Mouse (Mus musculus) cerebellum, adult 11-12 months (tissue): Measurements from ENCODE around the gene Ifi204.
"Not testable (repeated sequence)": the region's sequence is repeated elsewhere in the genome, so short reads cannot be mapped to it uniquely, and the experiment has no call there.

Source experiments
- DNase-seq: peaks from one replicate; pipeline ENCODE4 v3.0.0; 2022

Ifi204 gene

GRCm38 (mm10) chr1:173766848-173767617 is at the start of gene Ifi204:
Ifi204 (minus strand) TSS chr1:173766943.
- not testable (repeated sequence) for DNase-seq

- not testable (repeated sequence) for DNase-seq
These were observed 42.6 kb upstream of the Ifi204 start for GRCm38 (mm10) chr1:173809294-173809693.

DNA sequence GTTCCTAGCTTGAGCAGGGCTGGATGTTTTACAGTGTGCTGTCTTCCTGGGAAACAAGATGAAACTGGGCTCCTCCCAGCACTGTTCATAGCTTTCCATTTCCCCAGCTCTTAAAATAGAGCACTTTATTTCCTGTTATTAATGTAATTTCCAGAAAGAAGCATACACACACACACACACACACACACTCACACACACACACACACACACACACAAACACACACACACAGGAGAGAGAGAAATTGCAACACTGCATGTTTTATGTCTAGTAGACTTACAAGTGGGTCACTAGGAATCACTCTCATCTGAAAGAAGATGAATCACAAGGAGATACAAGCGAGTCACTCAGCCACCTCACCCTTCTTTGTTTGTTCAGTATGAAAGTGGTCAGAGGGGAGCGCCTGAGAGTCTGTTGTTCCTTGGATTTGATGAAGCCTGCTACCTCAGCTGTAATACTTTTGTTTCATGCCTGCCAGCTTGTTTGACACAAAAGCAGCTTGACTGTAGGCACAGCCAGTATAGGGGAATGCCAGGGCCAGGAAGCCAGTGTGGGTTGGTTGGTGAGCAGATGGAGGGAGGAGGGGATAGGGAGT is 36.0 kb upstream of the Ifi204 start:
- not testable (repeated sequence) for DNase-seq

- not testable (repeated sequence) for DNase-seq
These were observed 35.5 kb upstream of the Ifi204 start for GRCm38 (mm10) chr1:173802207-173802606.

DNA sequence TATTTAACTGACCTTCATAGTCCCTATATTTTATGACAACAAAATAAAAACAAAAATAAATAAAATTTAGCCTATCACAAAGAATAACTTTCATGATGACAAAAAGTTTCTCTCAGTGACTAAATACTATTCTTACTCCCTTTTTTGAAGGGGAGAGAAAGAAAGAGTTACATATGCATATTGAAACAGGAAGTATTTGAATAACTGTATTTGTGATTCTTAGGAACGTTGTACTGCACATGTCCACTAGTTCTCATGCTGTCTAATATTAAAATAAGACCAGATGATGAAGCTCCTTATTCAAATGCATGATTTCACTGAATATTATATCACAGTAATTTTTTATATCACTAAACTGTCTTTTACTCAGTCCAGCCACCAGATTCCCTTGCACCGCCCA is 35.0 kb upstream of the Ifi204 start:
- DNase-seq, result not testable (repeated sequence)

- DNase-seq, result not testable (repeated sequence)
These were observed 6.7 kb upstream of the Ifi204 start for GRCm38 (mm10) chr1:173773457-173773856.

- DNase-seq, result not testable (repeated sequence)
These were observed 6.7 kb downstream of the Ifi204 start for GRCm38 (mm10) chr1:173760032-173760431.

GRCm38 (mm10) chr1:173742262-173742661 is 24.5 kb downstream of the Ifi204 start:
- DNase-seq, result no peak

DNA sequence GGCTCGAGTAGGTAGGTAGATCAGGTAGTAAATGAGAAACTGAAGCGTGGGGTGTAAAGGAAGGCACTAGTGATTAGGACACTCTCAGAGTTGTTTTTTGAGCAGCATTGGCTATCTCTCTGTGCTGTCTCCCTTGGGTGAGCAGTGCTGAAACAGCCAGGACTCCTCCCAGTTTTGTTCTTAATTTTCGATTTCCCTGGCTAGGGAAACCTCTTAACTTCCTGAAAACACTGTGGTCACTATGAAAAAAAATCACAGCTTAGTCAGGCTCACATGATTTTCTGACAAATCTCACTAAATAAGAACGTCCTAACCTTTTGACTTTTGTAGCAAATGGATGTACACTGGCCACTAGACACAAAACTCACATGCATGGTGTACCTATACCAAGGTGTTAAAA is 25.1 kb downstream of the Ifi204 start, which contains the start of gene Ifi207:
Gene Ifi207 (minus strand): TSS at position 92 of the 400 bp plus-strand sequence.
- no peak for DNase-seq

- no peak for DNase-seq
These were observed 26.2 kb downstream of the Ifi204 start for GRCm38 (mm10) chr1:173740537-173740936.

GRCm38 (mm10) chr1:173736986-173737385 is 29.8 kb downstream of the Ifi204 start:
- no peak for DNase-seq

DNA sequence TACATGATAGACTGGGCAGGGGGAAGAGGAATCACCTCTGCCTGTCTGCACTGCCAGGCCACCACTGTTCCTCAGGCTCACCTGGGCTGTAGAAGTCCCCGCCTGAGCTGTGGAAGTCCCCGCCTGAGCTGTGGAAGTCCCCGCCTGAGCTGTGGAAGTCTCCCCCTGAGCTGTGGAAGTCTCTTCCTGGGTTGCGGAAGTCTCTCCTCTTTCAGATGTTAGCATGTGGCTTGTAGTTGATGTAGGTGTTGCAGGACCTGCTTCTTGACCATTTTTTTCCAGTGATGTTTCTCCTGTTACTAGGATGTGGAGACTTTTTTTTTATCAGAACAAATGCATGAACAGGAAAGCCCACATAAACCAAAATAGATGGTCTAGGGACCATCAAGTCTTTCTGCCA is 31.7 kb downstream of the Ifi204 start:
- DNase-seq, result not testable (repeated sequence)

GRCm38 (mm10) chr1:173733219-173733618 is 33.5 kb downstream of the Ifi204 start:
- no peak for DNase-seq
